Mouse (Mus musculus) layer of hippocampus, postnatal 14 days (tissue): ENCODE results near the gene Apba2. TPM values are rescaled to one million over a fixed set of nuclear protein-coding genes. Genes with fewer than 3 reads are reported as not detected.
A peak's percentile ranks its signal among the peaks of the same experiment; 100 is the strongest.

Source experiments
- DNase-seq, 2 experiments: peaks; one replicate each; pipeline ENCODE4 v3.0.0; 2021 to 2022; ENCODE audit warnings: low spot score in 2 of 2, mixed read lengths in 1 of 2
- total RNA-seq, 2 experiments: library from RNA; stranded (reverse); gene quantifications; 2 replicates each; pipeline ENCODE4 v1.2.3; 2021

Apba2 gene
- total RNA-seq, 2 experiments from 2014 or later, result 273 to 296 TPM

DNA sequence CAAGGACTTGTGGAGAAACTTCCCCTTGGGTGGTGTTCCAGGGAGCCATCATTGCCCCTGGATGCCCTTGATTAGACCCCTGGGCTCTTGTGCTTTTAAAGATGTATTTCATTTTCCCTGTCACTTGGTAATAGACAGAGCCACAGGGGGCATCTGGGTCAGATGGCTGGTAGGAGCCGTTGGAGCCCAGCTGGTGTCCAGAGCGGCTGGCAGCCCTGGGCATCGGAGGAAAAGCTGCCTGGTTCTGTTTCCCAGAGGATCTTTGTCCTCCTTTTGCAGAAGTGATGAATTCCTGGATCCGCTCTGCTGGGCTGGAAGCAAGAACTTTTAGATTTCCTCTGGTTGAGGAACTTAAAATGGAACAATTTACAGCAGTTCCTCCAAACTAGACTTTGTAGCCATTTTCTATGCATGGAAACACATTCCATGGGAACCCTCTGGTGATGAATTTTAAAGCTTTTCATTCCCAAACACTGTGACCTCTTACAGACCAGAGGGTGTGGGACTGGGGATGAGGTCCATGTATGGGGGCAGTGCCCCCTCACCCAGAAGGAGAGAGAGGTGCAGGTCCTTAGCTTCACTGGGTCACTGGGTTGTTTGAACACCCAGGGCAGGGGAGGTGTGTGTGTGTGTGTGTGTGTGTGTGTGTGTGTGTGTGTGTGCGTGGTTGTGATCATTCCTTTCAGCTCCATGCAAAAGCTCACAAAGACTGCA lies 20.3 kb downstream of the Apba2 start:
- DNase-seq, result no peak

DNA sequence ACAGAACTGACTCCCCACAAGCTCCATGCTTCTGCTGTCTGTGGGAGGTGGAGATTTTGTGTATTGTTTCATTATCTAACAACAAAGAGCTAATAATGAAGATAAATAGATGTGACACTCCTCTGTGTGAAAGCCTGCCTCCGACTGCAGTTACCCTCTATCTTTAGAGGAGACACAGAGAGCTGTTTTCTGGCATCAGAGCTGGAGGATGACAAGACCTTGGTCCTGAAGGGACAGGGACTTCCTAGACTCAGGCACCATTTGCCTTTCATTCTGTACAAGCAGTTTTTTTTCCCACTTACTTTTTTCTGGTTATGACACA lies 20.9 kb downstream of the Apba2 start:
- no peak for DNase-seq

DNA sequence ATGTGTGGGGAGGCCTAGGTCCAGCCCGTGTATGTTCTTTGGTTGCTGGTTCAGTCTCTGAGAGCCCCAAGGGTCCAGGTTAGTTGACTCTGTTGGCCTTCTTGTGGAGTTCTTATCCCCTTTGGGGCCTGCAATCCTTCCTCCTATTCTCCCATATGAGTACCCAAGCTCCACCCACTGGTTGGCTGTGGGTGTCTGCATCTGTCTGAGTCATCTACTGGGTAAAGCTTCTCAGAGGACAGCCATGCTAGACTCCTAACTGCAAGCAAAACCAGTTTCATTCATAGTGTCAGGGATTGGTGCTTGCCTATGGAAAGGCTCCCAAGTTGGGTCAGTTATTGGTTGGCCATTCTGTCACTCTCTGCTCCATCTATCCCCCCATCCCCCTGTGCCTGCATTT lies 29.8 kb downstream of the Apba2 start:
- no peak for DNase-seq

DNA sequence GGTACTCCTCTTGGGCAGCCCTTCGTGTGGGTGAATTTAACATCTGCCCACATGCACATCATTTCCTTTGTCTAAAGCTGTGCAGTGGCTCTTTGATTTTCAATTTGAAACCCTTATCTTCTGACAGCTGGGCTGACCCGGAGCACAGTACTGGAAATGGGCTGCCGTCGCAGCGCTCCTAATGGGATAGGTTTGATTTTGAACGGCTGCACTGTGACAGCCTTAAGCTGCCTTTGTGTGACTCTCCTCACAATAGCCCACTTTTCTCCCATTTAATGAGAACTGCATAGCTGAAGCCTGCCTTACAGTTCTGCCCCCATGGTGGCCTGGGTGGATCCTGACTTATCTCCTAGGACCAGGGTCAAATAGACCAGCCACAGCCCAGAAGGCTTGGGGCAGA lies 31.9 kb downstream of the Apba2 start:
- no peak for DNase-seq

DNA sequence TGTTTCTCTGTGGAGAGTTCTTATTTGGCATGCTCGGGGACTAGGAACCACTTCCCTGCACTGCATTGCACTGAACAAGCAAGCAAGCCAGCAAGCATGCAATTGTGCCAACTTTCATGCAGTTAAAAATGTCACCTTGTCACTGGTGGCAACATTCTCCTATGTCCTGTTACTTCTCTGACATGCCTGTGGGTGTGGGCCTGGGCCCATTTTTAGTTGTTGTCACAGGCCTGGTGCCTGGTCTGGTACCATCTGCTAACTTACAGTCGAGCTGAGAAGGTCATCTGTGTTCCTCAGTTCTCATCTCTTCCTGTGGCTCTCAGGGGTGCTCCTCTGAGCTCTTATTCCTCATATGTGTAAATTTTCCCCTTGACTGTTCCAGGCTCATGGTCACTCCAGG lies 33.8 kb downstream of the Apba2 start:
- no peak for DNase-seq

DNA sequence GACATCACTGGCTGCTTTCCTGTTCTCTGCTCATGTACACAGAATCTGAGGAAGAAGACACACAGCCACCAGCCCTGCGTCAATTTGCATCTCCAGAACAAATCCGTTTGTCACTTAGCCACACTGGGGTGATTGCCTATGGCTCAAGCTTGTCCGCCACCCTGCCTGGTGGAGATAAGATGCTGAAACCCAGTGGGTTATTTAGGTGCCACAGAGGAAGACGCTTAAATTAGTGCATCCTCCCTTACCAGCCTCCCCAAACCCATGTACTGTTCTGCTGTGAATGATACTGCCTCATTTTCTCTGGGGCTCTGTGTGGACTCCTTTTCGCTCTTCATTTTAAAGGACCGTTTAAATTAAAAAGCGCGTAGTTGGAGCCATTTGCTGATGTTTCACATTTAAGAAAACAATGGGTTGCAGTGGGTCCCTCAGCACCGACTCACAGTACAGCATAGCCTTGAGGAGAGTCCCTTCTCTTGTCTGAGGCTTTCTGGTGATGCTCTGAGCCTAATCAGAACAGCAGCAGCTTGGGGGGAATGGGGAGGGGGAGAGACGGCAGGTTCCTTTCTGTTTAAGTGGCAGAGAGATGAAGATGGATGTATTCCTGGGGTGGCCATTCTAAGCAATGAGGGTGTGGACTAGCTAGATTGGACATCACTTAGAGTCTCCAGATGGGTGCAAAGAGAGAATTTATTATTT lies 38.1 kb downstream of the Apba2 start:
- no peak for DNase-seq

DNA sequence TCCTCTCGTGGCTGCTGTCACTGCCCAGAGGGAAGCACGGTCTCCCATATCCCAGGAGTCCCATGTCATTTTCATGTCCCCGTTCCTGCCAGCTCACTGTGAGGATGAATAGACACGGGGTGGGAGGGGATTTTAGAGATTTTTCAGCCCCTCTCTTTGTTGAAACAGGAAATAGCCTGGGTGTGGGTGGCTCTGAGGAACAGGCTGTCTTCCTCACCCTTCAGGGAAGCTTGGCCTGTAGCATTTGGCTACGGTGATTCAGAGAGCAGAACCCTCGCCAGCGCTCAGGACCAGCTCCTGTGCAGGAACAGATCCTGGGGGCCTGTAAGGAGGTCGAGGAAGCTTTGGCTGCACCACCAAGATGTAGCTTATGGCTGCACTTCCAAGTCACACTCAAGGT lies 45.3 kb downstream of the Apba2 start:
- DNase-seq, result no peak

DNA sequence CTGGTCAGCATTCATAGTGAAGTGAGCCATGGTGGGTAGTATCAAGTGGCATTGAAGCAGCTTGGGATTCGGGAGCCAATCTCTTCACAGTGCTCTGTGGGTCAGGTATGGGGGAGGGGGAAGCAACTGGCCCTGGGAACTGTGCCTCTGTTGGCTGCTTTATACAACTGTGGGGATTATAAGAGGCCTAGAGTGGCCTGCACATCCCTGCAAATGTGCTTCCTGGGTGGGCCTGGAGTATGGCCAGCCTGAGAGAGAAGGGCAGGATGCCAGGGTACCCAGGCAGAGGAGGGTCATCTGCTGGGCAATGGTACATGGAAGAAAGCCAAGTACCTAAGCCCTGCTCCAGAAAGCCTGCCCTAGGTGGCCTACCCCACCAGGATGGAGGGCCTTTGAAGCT lies 49.4 kb downstream of the Apba2 start:
- DNase-seq, result peak in 1 of 2 experiments; percentile 46

DNA sequence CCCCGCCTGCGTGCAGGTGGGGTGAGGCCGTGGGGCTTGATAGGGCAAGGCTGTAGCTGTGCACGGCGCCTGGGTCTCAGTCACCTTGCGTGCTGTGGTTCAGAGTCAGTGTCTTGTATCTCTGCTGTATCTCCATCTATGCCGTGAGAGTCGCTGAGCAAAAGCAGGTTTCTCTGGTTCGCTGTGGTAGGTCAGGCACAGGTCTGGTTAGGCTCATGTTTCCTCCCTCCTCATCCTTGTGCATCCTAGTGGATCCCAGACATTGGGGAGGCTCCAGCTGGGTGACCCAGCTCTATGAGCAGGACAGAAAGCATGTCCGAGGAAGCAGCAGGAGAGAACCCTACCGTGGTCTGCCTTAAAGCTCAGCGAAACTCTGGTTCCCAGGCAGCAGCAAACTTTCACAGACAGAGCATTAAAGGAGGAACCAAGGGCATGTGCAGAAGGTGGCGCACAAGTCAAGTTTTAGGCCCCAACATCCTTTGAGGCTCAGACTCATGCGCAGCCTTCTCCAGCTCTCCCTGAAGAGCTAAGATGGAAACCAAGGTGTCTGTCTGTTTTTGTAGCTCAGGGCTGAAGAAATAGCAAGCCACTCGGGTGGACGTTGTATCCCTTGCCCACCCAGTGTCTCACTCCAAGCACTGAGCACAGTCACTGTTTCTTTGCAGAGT lies 51.2 kb downstream of the Apba2 start:
- DNase-seq, result no peak

DNA sequence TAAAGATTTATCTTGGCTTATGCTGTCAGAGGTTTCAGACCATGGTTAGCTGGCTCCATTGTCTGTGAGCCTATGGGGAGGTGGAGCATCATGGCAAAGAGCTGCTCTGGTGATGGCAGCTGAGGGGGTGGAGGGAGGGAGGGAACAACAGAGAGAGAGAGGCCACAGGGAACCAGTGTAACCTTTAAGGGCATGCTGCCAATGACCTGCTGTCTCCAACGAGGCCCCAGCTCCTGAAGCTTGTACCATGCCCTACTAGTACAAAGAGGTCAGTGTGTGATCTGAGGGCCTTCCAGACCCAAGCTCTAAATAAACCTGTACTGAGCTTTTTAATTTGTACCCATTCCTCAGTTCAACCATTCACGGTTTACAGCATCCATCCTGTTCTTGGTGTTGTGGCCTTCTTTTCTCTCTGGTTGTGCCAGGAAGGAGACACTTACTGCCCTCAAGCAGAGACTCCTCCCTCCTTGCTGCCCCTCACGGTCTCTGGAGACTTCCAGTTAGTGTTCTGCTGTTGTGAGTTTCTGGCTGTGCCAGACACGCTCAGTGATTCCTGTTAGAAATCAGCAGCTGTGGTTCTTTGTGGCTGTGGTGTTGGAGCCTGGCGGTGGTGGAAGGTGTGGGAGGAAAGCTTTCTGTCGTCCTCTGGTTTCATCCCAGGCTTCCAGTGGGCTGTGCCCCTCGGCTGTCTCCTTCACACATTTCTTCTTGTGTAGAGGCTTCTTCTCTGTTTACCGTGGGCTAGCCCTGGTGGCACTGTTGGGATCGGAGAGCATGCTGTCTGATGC lies 60.4 kb downstream of the Apba2 start:
- DNase-seq, result no peak

DNA sequence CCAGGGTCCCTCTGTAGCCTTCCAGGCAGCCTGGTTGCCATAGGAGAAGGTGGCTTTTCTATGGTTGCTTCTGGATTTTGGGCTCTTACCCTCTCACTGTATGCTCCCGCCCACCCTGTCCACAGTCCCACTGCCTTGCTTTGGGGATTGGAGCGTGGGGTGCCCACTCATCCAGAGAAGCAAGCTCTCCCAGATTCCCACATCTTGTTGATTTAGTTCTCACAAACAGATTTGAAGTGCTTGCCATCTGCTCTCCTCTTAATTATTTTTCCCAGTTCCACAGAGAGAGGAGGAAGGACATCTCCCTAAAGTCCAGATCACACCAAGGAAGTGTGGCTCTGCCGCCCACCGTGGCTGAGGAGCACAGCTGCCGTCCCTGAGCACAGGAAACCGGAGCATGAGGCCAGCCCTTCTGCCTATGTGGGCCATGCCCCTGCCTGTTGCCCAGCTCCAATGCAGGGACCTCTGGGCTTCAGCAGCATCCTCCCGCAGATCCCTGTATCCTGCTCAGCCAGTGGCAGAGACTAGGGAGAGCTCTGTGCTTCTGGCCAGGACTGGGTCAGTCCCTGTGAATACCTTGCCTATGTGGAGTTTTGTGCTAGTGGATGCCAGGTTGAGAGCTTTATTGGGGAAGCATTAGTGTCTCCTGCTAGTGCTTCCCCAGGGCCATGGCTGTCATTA lies 63.5 kb downstream of the Apba2 start:
- peak in 1 of 2 experiments; percentile 55 for DNase-seq

DNA sequence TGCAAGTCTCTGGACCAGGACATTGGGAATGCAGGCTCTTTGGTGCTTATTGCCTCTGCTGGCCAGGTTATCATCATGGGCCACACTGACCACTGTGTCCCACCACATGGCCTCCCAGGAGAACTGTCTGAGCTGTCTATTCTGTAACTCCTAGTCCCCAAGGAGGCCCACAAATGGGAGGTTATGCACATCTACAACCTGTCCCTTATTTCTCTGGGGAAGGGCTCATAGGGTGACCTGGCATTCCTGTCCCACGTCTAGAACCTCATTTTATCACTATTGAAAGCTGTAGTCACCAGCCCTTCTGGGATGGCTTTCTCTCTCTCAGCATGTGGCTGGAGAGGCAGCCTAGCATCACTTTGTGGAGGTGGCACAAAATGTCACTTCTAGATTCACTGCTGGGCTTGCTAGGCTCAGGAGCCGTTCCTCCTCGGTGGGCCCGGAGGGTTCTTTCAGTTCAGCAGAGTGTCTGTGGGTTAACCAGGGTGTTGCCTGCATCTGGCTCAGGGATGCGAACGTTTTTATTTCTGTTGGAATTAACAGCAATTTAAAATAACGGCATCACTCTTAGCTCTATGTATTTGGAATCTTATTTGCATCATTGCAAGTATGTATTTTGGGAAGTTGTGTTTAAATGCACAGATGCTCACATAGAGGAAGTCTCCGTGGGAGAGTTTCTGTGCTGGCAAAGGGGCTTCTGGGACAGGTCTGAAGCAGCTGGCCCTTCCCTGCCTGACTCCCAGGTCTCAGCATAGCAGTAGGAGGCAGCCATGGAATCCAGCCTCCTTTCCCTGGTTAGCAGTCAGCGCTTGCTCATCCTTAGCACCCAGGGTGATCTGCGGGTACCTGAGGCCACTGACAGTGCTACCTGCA lies 65.1 kb downstream of the Apba2 start:
- no peak for DNase-seq

DNA sequence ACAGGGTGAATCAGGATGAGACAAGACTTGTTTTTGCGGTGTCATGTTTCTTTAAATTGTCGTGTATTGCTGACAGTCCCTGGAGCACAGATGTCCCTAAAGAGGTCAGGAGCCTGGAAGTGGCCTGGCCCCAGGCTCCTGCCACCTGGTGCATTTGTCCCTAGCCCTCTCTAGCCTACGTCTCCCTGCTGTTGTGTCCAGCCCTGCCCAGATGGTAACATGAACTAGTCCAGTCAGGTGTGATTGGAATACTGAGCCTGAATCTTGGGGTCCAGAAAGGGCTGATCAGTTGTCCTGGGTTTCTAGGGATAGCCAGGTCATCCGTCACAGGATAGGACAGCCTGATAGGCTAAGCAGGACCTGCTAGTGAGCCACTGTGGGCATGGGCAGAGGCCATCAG lies 67.2 kb downstream of the Apba2 start:
- DNase-seq, result no peak

DNA sequence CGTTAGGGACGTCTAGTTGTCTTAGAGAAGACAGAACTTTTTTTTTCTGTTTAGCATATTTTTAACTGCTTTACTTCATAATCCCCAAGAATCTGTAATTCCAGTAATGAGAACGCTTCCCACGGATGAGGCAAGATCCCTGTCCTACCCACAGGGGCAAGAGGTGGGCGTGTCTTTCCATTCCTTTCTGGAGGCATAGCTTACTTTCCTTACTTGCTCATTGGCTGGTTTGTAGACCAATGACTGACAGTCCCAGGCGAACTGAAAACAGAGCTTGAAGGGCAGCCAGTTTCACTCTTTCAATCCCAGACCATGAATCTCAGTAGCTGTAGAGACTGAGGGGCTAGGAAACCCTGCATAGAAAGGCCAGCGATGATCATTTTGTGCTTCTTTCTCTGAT lies 68.2 kb downstream of the Apba2 start:
- no peak for DNase-seq

DNA sequence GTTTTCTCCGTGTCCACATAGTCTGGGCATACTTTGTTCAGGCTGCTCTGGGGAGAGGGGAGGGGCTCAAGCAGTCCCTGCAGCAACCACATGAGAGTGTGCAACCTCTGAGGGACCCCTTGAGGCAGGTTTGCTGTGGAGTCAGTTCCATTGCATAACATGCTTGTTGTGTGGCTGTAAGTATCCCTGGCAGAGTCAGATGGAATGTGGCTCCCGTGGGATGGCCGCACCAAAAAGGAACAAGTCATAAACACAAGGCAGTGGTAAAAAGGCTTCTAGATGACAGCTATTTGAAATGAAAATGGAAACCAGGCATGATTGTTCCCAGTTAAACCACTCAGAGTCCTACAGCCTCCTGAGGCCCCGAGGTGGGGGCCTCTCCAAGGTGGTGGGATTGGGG lies 69.4 kb downstream of the Apba2 start:
- DNase-seq, result no peak

DNA sequence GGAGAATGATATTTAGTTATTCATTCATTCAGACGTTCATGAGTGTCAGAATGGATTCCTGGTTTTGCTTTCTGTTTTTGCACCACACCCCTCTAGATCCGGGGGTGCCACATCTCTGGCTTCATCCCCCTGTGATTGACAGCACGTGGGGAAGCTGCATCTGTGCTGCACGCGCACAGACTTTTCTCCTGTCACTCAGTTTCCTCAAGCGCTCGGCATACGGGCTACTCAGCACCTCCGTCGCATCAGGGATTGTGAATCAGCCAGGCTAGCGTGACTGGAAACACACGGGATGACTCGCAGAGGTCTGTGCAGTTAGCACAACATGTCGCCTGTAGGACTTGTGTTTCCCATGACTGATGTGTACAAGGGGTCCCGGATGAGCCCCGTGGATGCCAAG lies 72.6 kb downstream of the Apba2 start:
- DNase-seq, result no peak

DNA sequence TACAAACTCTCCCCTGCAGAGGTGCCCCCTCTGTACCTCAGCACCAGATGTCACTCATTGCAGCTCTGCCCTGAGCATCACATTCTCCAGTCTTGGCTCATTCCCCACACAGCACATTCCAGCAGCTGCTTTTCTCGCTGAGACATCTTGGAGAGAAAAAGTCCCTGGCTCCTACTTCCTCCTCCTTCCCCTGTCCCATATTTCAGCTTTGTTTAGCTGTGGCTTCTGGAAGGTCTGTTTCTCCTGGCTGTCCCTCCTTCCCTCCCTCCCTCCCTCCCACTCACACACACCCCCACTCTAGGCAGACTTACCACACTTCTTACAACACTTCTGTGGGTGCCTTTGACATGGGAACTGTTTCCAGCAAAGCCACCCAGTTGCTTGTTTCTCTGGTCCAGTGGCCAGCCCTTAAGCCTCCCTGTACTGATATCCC lies 75.0 kb downstream of the Apba2 start:
- DNase-seq, result no peak

DNA sequence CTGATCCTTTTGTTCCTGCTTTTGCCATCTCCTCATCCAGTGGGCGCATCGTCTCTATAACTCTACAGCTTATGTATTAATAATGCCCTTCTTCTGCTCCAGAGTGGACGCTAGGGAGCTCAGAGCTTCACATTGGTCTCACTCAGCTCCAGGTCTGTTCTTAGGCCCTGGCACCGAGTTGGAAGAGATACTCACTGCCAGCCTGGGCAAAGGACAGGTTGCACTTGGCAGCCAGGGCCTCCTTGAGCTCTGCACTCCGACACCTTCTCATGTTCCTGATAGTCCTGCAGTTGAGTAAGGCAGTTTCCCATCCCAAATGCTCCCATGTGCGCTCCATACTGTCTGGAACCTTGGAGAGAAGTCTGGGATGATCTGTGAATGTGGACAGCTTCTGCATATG lies 76.7 kb downstream of the Apba2 start:
- DNase-seq, result no peak

DNA sequence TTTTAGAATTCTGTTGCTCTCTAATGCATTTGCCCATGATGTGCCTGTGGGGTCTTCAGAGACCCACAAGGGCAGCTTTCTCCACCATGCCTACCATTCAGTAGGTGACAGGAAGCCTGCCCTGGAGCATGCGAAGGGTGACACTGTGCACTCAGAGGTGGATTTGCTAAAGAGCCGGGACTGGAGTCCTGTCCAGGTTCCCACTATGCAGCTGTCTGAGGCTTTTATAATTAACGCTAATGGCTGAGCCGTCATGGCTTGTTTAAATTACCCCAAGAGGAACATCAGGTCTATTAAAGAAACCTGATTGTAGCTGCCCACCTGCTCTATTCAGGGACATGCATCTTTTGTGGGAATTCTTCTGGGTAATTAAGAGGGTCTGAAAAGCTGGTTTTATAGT lies 78.4 kb downstream of the Apba2 start:
- DNase-seq, result no peak

DNA sequence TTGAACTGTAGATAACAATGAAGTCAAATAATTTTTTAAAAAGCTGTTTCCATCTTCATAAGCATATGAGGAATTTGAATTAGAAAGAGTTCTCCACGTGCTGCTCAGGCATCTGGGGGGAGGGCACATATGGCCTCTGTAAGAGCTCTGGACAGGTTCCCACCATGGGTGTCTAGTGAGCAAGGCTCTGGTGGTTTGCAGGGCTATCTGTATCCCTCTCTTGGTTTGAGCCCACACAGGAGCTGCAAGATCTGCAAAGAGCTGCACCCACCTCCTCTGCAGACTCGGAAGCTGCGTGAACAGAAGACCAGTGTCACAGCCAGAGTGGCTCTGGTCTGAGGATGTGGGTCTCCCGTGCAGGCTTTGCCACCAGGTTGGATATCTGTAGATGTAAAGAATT lies 78.8 kb downstream of the Apba2 start:
- DNase-seq, result no peak
